Mouse (Mus musculus) spleen, postnatal 14 days (tissue): ENCODE measurements around the gene Syn1.

ENCODE experiments used
- DNase-seq, 2 experiments: peaks; one replicate each; pipeline ENCODE4 v3.0.0; 2021 to 2022; ENCODE audit warnings: low spot score in 2 of 2

Gene Syn1

GRCm38 (mm10) chrX:20920844-20921364, at the start of gene Syn1:
Gene Syn1, minus strand, starts transcription at chrX:20921004.
- peak; percentile 28 to 47 for DNase-seq

GRCm38 (mm10) chrX:20961477-20962378, 40.9 kb upstream of the Syn1 start, which contains the start of gene Uxt:
Gene Uxt, minus strand, starts transcription at chrX:20962017.
- DNase-seq: peak; percentile 60 to 76

GRCm38 (mm10) chrX:20950191-20950880, 29.5 kb upstream of the Syn1 start, which contains the start of gene Elk1:
Gene Elk1, minus strand, starts transcription at chrX:20950608.
- DNase-seq: peak; percentile 54 to 70

GRCm38 (mm10) chrX:20946055-20946454, 25.3 kb upstream of the Syn1 start:
- DNase-seq: peak; percentile 11 to 18

GRCm38 (mm10) chrX:20931963-20932362, 11.2 kb upstream of the Syn1 start:
- DNase-seq: peak in 1 of 2 experiments; percentile 29

GRCm38 (mm10) chrX:20931364-20931763, 10.6 kb upstream of the Syn1 start, which contains the start of gene Cfp:
Gene Cfp, minus strand, starts transcription at chrX:20931555.
- no peak for DNase-seq

GRCm38 (mm10) chrX:20929859-20930258, 9.1 kb upstream of the Syn1 start:
- DNase-seq: no peak

- DNase-seq: no peak
These were observed 4.2 kb upstream of the Syn1 start for GRCm38 (mm10) chrX:20924976-20925375.

GRCm38 (mm10) chrX:20923506-20923905, 2.7 kb upstream of the Syn1 start:
- no peak for DNase-seq

GRCm38 (mm10) chrX:20921366-20921765, 562 bp upstream of the Syn1 start:
- no peak for DNase-seq

GRCm38 (mm10) chrX:20920249-20920843, 458 bp downstream of the Syn1 start:
- DNase-seq: no peak

- DNase-seq: no peak
These were observed 5.7 kb downstream of the Syn1 start for GRCm38 (mm10) chrX:20915075-20915474.

- DNase-seq: no peak
These were observed 7.1 kb downstream of the Syn1 start for GRCm38 (mm10) chrX:20913726-20914125.

- no peak for DNase-seq
These were observed 10.7 kb downstream of the Syn1 start for GRCm38 (mm10) chrX:20910074-20910473.

- DNase-seq: no peak
These were observed 45.6 kb downstream of the Syn1 start for GRCm38 (mm10) chrX:20875241-20875640.

GRCm38 (mm10) chrX:20872928-20873500, 47.8 kb downstream of the Syn1 start:
- DNase-seq: no peak

GRCm38 (mm10) chrX:20869962-20870513, 50.8 kb downstream of the Syn1 start, which contains the start of gene Timp1:
Gene Timp1, plus strand, starts transcription at chrX:20870166.
- no peak for DNase-seq

GRCm38 (mm10) chrX:20869203-20869602, 51.6 kb downstream of the Syn1 start:
- DNase-seq: no peak

- DNase-seq: no peak
These were observed 52.7 kb downstream of the Syn1 start for GRCm38 (mm10) chrX:20868091-20868490.

- no peak for DNase-seq
These were observed 57.4 kb downstream of the Syn1 start for GRCm38 (mm10) chrX:20863161-20864101.
